Mouse (Mus musculus): ENCODE measurements around the gene Prb1. TPM values are rescaled to one million over a fixed set of nuclear protein-coding genes. Genes with fewer than 3 reads are reported as not detected.
"Not testable (repeated sequence)": the region's sequence is repeated elsewhere in the genome, so short reads cannot be mapped to it uniquely, and the experiment has no call there.

The Prb1 gene
- not detected in 2 replicates for polyA plus RNA-seq (2012; ENCODE audit: insufficient read depth, insufficient read length, missing spikeins)

DNA sequence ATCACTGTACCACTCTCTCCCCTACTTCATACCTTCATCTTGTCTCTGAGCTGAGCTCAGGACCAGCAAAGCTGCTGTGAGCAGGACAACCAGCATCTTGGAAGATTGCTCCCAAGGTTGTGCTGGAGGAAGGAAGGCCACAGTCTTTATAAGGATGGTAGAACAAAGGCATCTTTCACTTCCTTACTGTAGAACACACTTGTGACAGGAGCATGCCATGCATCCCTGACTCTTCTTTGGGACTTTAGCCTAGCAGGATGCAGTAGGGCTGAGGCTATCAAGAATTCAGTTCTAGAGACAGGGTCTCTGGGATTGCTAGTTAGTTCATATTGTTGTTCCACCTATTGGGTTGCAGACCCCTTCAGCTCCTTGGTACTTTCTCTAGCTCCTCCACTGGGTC is at the start of gene Prb1:
Gene Prb1 (minus strand): TSS at position 101 of the 400 bp plus-strand sequence.
- H3K4me1 ChIP-seq (ENCODE audit: control insufficient read depth, insufficient read depth, insufficient read length, low read length); H3K27ac ChIP-seq (replicated peaks; ENCODE audit: low read depth, low read length); H3K4me3 ChIP-seq (ENCODE audit: insufficient read depth, low read depth, low read length): not testable (repeated sequence)

Other genes starting within 250 kb of the Prb1 start
- gene Prpmp5, start 104.2 kb upstream of the Prb1 start, polyA plus RNA-seq (2012; ENCODE audit: insufficient read depth, insufficient read length, missing spikeins): not detected in 2 replicates
- gene Gm8882, start 153.6 kb upstream of the Prb1 start, polyA plus RNA-seq (2012; ENCODE audit: insufficient read depth, insufficient read length, missing spikeins): not detected in 2 replicates